17 mouse cellular contexts compared by ENCODE assay signal in the genomic region with DNA sequence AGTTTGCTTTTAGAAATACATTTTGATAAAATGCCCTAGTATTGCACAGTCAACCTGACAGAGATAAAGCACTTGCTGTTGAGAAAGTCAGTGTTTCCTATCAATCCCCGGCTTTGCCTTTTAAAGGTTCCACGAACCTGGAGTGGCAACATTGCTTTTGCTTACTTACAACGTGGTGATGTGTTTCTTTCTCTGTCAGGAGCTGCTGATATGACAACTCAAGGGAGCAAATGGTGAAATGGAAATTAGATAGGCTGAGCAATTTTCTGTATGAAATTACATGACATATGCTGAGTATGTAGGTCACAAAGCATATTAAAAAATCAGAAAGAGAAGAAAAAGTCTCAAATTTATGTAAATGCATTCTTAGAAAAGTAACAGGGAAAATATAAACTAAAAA.
"Had no signal": no experiment of that assay in that cellular context is flagged by ENCODE, and none has a peak within 500 bp of the region (broad histone marks: within the 10 kb centered on the region; RNA-seq: fewer than 3 reads in every experiment).

No protein-coding gene starts in this region.

- H3K36me3 ChIP-seq: limb, embryonic 10.5 days; limb, embryonic 13.5 days; liver, embryonic 12.5 days; liver, embryonic 15.5 days; lung, embryonic 15.5 days had no signal

- H3K9ac ChIP-seq: limb, embryonic 13.5 days; liver, embryonic 12.5 days; liver, embryonic 15.5 days; lung, embryonic 15.5 days had no signal

- H3K27ac ChIP-seq: limb, embryonic 10.5 days; limb, embryonic 13.5 days; liver, embryonic 12.5 days; liver, embryonic 15.5 days; lung, embryonic 15.5 days had no signal

- H3K4me2 ChIP-seq: limb, embryonic 13.5 days; liver, embryonic 12.5 days; liver, embryonic 15.5 days; lung, embryonic 15.5 days; midbrain, embryonic 11.5 days had no signal

- H3K4me3 ChIP-seq: limb, embryonic 10.5 days; limb, embryonic 13.5 days; liver, embryonic 12.5 days; liver, embryonic 15.5 days; lung, embryonic 15.5 days; megakaryocyte, embryonic 14.5 days; myocyte had no signal

- H3K4me1 ChIP-seq: limb, embryonic 10.5 days; limb, embryonic 13.5 days; liver, embryonic 12.5 days; liver, embryonic 15.5 days; lung, embryonic 15.5 days; megakaryocyte, embryonic 14.5 days had no signal

- H3K27me3 ChIP-seq: limb, embryonic 13.5 days; liver, embryonic 12.5 days; liver, embryonic 15.5 days; lung, embryonic 15.5 days; megakaryocyte, embryonic 14.5 days had no signal

- ATAC-seq: liver, embryonic 12.5 days had no signal

- H3K9me3 ChIP-seq: limb, embryonic 10.5 days; limb, embryonic 13.5 days; liver, embryonic 12.5 days; liver, embryonic 15.5 days; lung, embryonic 15.5 days had no signal

- DNase-seq: kidney, adult 9 months; kidney, postnatal 14 days; kidney, postnatal 4 days; liver; lung, adult 18-20 months; lung, postnatal 10 days; lung, postnatal 36 days; thymus, adult 18-20 months; thymus, postnatal 36 days had no signal
